Mouse (Mus musculus) hindbrain, embryonic 10.5 days (tissue): Measurements from ENCODE around the gene Adam10. TPM values are rescaled to one million over a fixed set of nuclear protein-coding genes. Genes with fewer than 3 reads are reported as not detected.

Experiments
- DNase-seq: peaks from one replicate; pipeline ENCODE4 v3.0.0-alpha.2; 2017; ENCODE audit warnings: low spot score
- H3K27ac ChIP-seq: fragments of 300-500 bp; sonication (generic); 2 replicates; pipeline ENCODE4 v1.5.1; 2016; ENCODE audit warnings: mild to moderate bottlenecking, moderate library complexity
- H3K27me3 ChIP-seq: fragments of 300-500 bp; sonication (generic); 2 replicates; pipeline ENCODE4 v1.6.1; 2016; ENCODE audit warnings: mild to moderate bottlenecking; ENCODE audit not compliant: poor library complexity, insufficient read depth, severe bottlenecking
- H3K36me3 ChIP-seq: fragments of 300-500 bp; sonication (generic); 2 replicates; pipeline ENCODE4 v1.6.1; 2016; ENCODE audit warnings: mild to moderate bottlenecking, moderate library complexity
- H3K4me1 ChIP-seq: fragments of 300-500 bp; sonication (generic); replicated peaks from 2 replicates; pipeline ENCODE4 v1.6.1; 2016; ENCODE audit warnings: mild to moderate bottlenecking
- H3K4me3 ChIP-seq: fragments of 300-500 bp; sonication (generic); 2 replicates; pipeline ENCODE4 v1.5.1; 2016; ENCODE audit warnings: mild to moderate bottlenecking, moderate library complexity
- H3K9me3 ChIP-seq: fragments of 300-500 bp; sonication (generic); 2 replicates; pipeline ENCODE4 v1.6.1; 2016; ENCODE audit warnings: mild to moderate bottlenecking, moderate library complexity
- WGBS: fragments of 180-500 bp; shearing (Covaris S2); methylation state at CpG from one replicate; pipeline ENCODE4 v1.1.7; 2016; 5-methylcytosine and 5-hydroxymethylcytosine counted together
- polyA plus RNA-seq: library from polyadenylated mRNA; unstranded; fragments of >200 nt; fragmentation: Nextera tagmentation; extraction: Ambion mirVana; gene quantifications from 2 replicates; pipeline ENCODE4 v1.2.1, GENCODE M21; 2016

The Adam10 gene
- polyA plus RNA-seq, 1 experiment from 2014 or later: 52.2 TPM

- H3K9me3 ChIP-seq: no peaks in the 10 kb centered on the region
- peaks cover 29% of the 10 kb centered on the region for H3K4me1 ChIP-seq
- 71% methylated on average over 2 of the region's 2 CpGs for WGBS
- H3K4me3 ChIP-seq: no peak overlapping the region
- no peaks in the 10 kb centered on the region for H3K36me3 ChIP-seq
- H3K27me3 ChIP-seq: no peaks in the 10 kb centered on the region
- no peak for DNase-seq
- H3K27ac ChIP-seq: no peak overlapping the region
Observed at GRCm38 (mm10) chr9:70658266-70658665, 20.5 kb upstream of the Adam10 start.

GRCm38 (mm10) chr9:70664847-70665246, 13.9 kb upstream of the Adam10 start:
- Histone ChIP-seq H3K27ac (no peak overlapping the region), H3K4me1 (no peaks in the 10 kb centered on the region), H3K9me3 (no peaks in the 10 kb centered on the region), H3K4me3 (no peak overlapping the region), H3K36me3 (no peaks in the 10 kb centered on the region), H3K27me3 (no peaks in the 10 kb centered on the region)
- no peak for DNase-seq
- WGBS: 83% methylated on average over 4 of the region's 4 CpGs

GRCm38 (mm10) chr9:70665372-70666145, 13.2 kb upstream of the Adam10 start:
- WGBS: 76% methylated on average over 16 of the region's 16 CpGs
- no peaks in the 10 kb centered on the region for H3K9me3 ChIP-seq

GRCm38 (mm10) chr9:70666811-70667210, 12.0 kb upstream of the Adam10 start:
- 77% methylated on average over 7 of the region's 7 CpGs for WGBS
- DNase-seq: no peak

More at GRCm38 (mm10) chr9:70665372-70666145, 13.2 kb upstream of the Adam10 start:
- H3K27ac ChIP-seq: no peak overlapping the region
- H3K27me3 ChIP-seq: no peaks in the 10 kb centered on the region
- H3K4me3 ChIP-seq: no peak overlapping the region
- H3K4me1 ChIP-seq: no peaks in the 10 kb centered on the region
- H3K36me3 ChIP-seq: no peaks in the 10 kb centered on the region
- no peak for DNase-seq

GRCm38 (mm10) chr9:70668048-70668447, 10.7 kb upstream of the Adam10 start:
- Histone ChIP-seq H3K4me1 (no peaks in the 10 kb centered on the region), H3K27ac (no peak overlapping the region), H3K27me3 (no peaks in the 10 kb centered on the region), H3K9me3 (no peaks in the 10 kb centered on the region), H3K4me3 (no peak overlapping the region), H3K36me3 (no peaks in the 10 kb centered on the region)
- no peak for DNase-seq

More at GRCm38 (mm10) chr9:70666811-70667210, 12.0 kb upstream of the Adam10 start:
- Histone ChIP-seq H3K4me1 (no peaks in the 10 kb centered on the region), H3K9me3 (no peaks in the 10 kb centered on the region), H3K27me3 (no peaks in the 10 kb centered on the region), H3K4me3 (no peak overlapping the region), H3K36me3 (no peaks in the 10 kb centered on the region), H3K27ac (no peak overlapping the region)

- 71% methylated on average over 2 of the region's 2 CpGs for WGBS
- Histone ChIP-seq H3K4me1 (no peaks in the 10 kb centered on the region), H3K9me3 (no peaks in the 10 kb centered on the region), H3K4me3 (no peak overlapping the region), H3K36me3 (no peaks in the 10 kb centered on the region), H3K27me3 (no peaks in the 10 kb centered on the region), H3K27ac (no peak overlapping the region)
- DNase-seq: no peak
Observed at GRCm38 (mm10) chr9:70669197-70669596, 9.6 kb upstream of the Adam10 start.

- Histone ChIP-seq H3K27ac (no peak overlapping the region), H3K36me3 (no peaks in the 10 kb centered on the region), H3K4me1 (no peaks in the 10 kb centered on the region), H3K9me3 (no peaks in the 10 kb centered on the region), H3K27me3 (no peaks in the 10 kb centered on the region), H3K4me3 (no peak overlapping the region)
- no peak for DNase-seq
- 94% methylated on average over 6 of the region's 6 CpGs for WGBS
Observed at GRCm38 (mm10) chr9:70670381-70670780, 8.4 kb upstream of the Adam10 start.

- no peaks in the 10 kb centered on the region for H3K36me3 ChIP-seq
- DNase-seq: no peak
- no peaks in the 10 kb centered on the region for H3K27me3 ChIP-seq
- 76% methylated on average over 6 of the region's 6 CpGs for WGBS
- no peaks in the 10 kb centered on the region for H3K9me3 ChIP-seq
- no peak overlapping the region for H3K27ac ChIP-seq
- H3K4me3 ChIP-seq: no peak overlapping the region
- no peaks in the 10 kb centered on the region for H3K4me1 ChIP-seq
Observed at GRCm38 (mm10) chr9:70671278-70671677, 7.5 kb upstream of the Adam10 start.

- H3K4me3 ChIP-seq: no peak overlapping the region
- no peaks in the 10 kb centered on the region for H3K27me3 ChIP-seq
- no peaks in the 10 kb centered on the region for H3K9me3 ChIP-seq
- no peaks in the 10 kb centered on the region for H3K36me3 ChIP-seq
- WGBS: 56% methylated on average over 10 of the region's 10 CpGs
- DNase-seq: no peak
- H3K27ac ChIP-seq: no peak overlapping the region
- no peaks in the 10 kb centered on the region for H3K4me1 ChIP-seq
Observed at GRCm38 (mm10) chr9:70671772-70672579, 6.8 kb upstream of the Adam10 start.

GRCm38 (mm10) chr9:70673656-70674055, 5.1 kb upstream of the Adam10 start:
- Histone ChIP-seq H3K9me3 (no peaks in the 10 kb centered on the region), H3K27ac (no peak overlapping the region), H3K4me1 (peaks cover 5% of the 10 kb centered on the region; the same call in 1 of the 2 replicates), H3K4me3 (no peak overlapping the region), H3K27me3 (no peaks in the 10 kb centered on the region), H3K36me3 (no peaks in the 10 kb centered on the region)
- DNase-seq: no peak
- 95% methylated on average over 4 of the region's 4 CpGs for WGBS

- Histone ChIP-seq H3K4me1 (peaks cover 11% of the 10 kb centered on the region; the same call in 1 of the 2 replicates), H3K36me3 (no peaks in the 10 kb centered on the region), H3K27ac (no peak overlapping the region), H3K27me3 (no peaks in the 10 kb centered on the region), H3K4me3 (no peak overlapping the region), H3K9me3 (no peaks in the 10 kb centered on the region)
- DNase-seq: no peak
- WGBS: 80% methylated on average over 4 of the region's 4 CpGs
Observed at GRCm38 (mm10) chr9:70675117-70675516, 3.7 kb upstream of the Adam10 start.

GRCm38 (mm10) chr9:70675961-70676360, 2.8 kb upstream of the Adam10 start:
- Histone ChIP-seq H3K36me3 (no peaks in the 10 kb centered on the region), H3K4me1 (peaks cover 19% of the 10 kb centered on the region), H3K27me3 (no peaks in the 10 kb centered on the region), H3K4me3 (no peak overlapping the region), H3K27ac (no peak overlapping the region), H3K9me3 (no peaks in the 10 kb centered on the region)
- no peak for DNase-seq
- WGBS: 87% methylated on average over 5 of the region's 5 CpGs
